Mouse (Mus musculus): ENCODE measurements around the gene Ttc7b.

GRCm38 (mm10) chr12:100486232-100486631 is 34.4 kb downstream of the Ttc7b start:
- TF ChIP-seq POLR2A (IDR thresholded peaks at IDR 0.05; ENCODE audit: borderline replicate concordance, insufficient read depth, low read length) (no peak), CTCF (IDR thresholded peaks at IDR 0.05; ENCODE audit: borderline replicate concordance, insufficient read depth, low read depth, low read length) (peak; percentile 29; the same call in 1 of the 2 replicates)

All from cerebellum, adult 2 months (tissue).